Mouse (Mus musculus): ENCODE data around the gene Themis3. TPM values are rescaled to one million over a fixed set of nuclear protein-coding genes. Genes with fewer than 3 reads are reported as not detected.
"Not testable (repeated sequence)": the region's sequence is repeated elsewhere in the genome, so short reads cannot be mapped to it uniquely, and the experiment has no call there.

Themis3 gene
- polyA plus RNA-seq, 1 experiment from 2014 or later, result not detected

GRCm38 (mm10) chr17:66552690-66553089 lies 41.7 kb downstream of the Themis3 start:
- no peaks in the 10 kb centered on the region for H3K36me3 ChIP-seq (replicated peaks)
- no peak overlapping the region for H3K4me2 ChIP-seq
- H3K9ac ChIP-seq, result no peak overlapping the region
- H3K9me3 ChIP-seq (replicated peaks), result no peaks in the 10 kb centered on the region; the same call in 1 of the 2 replicates
- no peaks in the 10 kb centered on the region for H3K4me1 ChIP-seq (replicated peaks)
- H3K4me3 ChIP-seq (replicated peaks), result no peak overlapping the region
- H3K27ac ChIP-seq (replicated peaks), result no peak overlapping the region
- no peaks in the 10 kb centered on the region for H3K27me3 ChIP-seq
- ATAC-seq (ENCODE audit: insufficient read depth), result no peak
- 67% methylated on average over 4 of the region's 4 CpGs for WGBS (ENCODE audit: insufficient replicate concordance)

GRCm38 (mm10) chr17:66550486-66550885 lies 43.9 kb downstream of the Themis3 start:
- Histone ChIP-seq H3K4me1 (replicated peaks) (no peaks in the 10 kb centered on the region), H3K36me3 (replicated peaks) (no peaks in the 10 kb centered on the region), H3K9me3 (replicated peaks) (no peaks in the 10 kb centered on the region; the same call in 1 of the 2 replicates), H3K27ac (replicated peaks) (no peak overlapping the region), H3K9ac (no peak overlapping the region), H3K4me3 (replicated peaks) (no peak overlapping the region), H3K27me3 (no peaks in the 10 kb centered on the region), H3K4me2 (no peak overlapping the region)
- WGBS (ENCODE audit: insufficient replicate concordance), result 77% methylated on average over 5 of the region's 5 CpGs
- no peak for ATAC-seq (ENCODE audit: insufficient read depth)

GRCm38 (mm10) chr17:66532285-66532684 lies 62.1 kb downstream of the Themis3 start:
- ATAC-seq (ENCODE audit: insufficient read depth), result no peak
- 85% methylated on average over 1 of the region's 1 CpGs for WGBS (ENCODE audit: insufficient replicate concordance)

GRCm38 (mm10) chr17:66523396-66523795 lies 71.0 kb downstream of the Themis3 start:
- WGBS (ENCODE audit: insufficient replicate concordance), result 65% methylated on average over 5 of the region's 5 CpGs
- Histone ChIP-seq H3K4me2 (no peak overlapping the region), H3K36me3 (replicated peaks) (no peaks in the 10 kb centered on the region), H3K9ac (no peak overlapping the region), H3K27ac (replicated peaks) (no peak overlapping the region), H3K4me1 (replicated peaks) (peaks cover 12% of the 10 kb centered on the region), H3K4me3 (replicated peaks) (no peak overlapping the region), H3K9me3 (replicated peaks) (no peaks in the 10 kb centered on the region), H3K27me3 (no peaks in the 10 kb centered on the region)
- ATAC-seq (ENCODE audit: insufficient read depth), result no peak

More at GRCm38 (mm10) chr17:66532285-66532684, 62.1 kb downstream of the Themis3 start:
- Histone ChIP-seq H3K36me3 (replicated peaks) (no peaks in the 10 kb centered on the region), H3K4me2 (no peak overlapping the region), H3K4me1 (replicated peaks) (no peaks in the 10 kb centered on the region), H3K9me3 (replicated peaks) (no peaks in the 10 kb centered on the region), H3K4me3 (replicated peaks) (no peak overlapping the region), H3K27me3 (no peaks in the 10 kb centered on the region), H3K9ac (no peak overlapping the region), H3K27ac (replicated peaks) (no peak overlapping the region)

- H3K9me3 ChIP-seq (replicated peaks); ATAC-seq (ENCODE audit: insufficient read depth); H3K4me2 ChIP-seq; H3K9ac ChIP-seq; H3K27me3 ChIP-seq; H3K4me3 ChIP-seq (replicated peaks); H3K27ac ChIP-seq (replicated peaks); H3K36me3 ChIP-seq (replicated peaks): not testable (repeated sequence)
- H3K4me1 ChIP-seq (replicated peaks), result peaks cover 16% of the 10 kb centered on the region
- 79% methylated on average over 1 of the region's 1 CpGs for WGBS (ENCODE audit: insufficient replicate concordance)
Observed at GRCm38 (mm10) chr17:66522631-66523030, 71.8 kb downstream of the Themis3 start.

- H3K9me3 ChIP-seq (replicated peaks), result no peaks in the 10 kb centered on the region
- H3K36me3 ChIP-seq (replicated peaks), result no peaks in the 10 kb centered on the region
- peaks cover 28% of the 10 kb centered on the region for H3K4me1 ChIP-seq (replicated peaks)
- 9% methylated on average over 63 of the region's 71 CpGs for WGBS (ENCODE audit: insufficient replicate concordance)
- H3K27me3 ChIP-seq, result no peaks in the 10 kb centered on the region
- peak within 1 kb of the TSS; percentile 83 for H3K9ac ChIP-seq
- peak within 1 kb of the TSS; percentile 79 for H3K4me2 ChIP-seq
- peak within 1 kb of the TSS; percentile 95 for H3K4me3 ChIP-seq (replicated peaks)
- peak within 1 kb of the TSS; percentile 41; the same call in 1 of the 2 replicates for H3K27ac ChIP-seq (replicated peaks)
- ATAC-seq (ENCODE audit: insufficient read depth), result peak; percentile 91
Observed at GRCm38 (mm10) chr17:66519554-66520553, 74.6 kb downstream of the Themis3 start, which contains the start of gene Rab12. Gene Rab12, minus strand, starts transcription at chr17:66519729.

- H3K27me3 ChIP-seq, result no peaks in the 10 kb centered on the region
Observed at GRCm38 (mm10) chr17:66518877-66519553, 75.4 kb downstream of the Themis3 start.

GRCm38 (mm10) chr17:66516953-66517352 lies 77.5 kb downstream of the Themis3 start:
- H3K4me3 ChIP-seq (replicated peaks), result no peak overlapping the region
- WGBS (ENCODE audit: insufficient replicate concordance), result 70% methylated on average over 4 of the region's 4 CpGs
- H3K4me1 ChIP-seq (replicated peaks), result peaks cover 41% of the 10 kb centered on the region
- no peak overlapping the region for H3K9ac ChIP-seq
- H3K36me3 ChIP-seq (replicated peaks), result no peaks in the 10 kb centered on the region
- H3K27me3 ChIP-seq, result no peaks in the 10 kb centered on the region
- no peak for ATAC-seq (ENCODE audit: insufficient read depth)
- no peak overlapping the region for H3K4me2 ChIP-seq
- no peak overlapping the region for H3K27ac ChIP-seq (replicated peaks)
- no peaks in the 10 kb centered on the region for H3K9me3 ChIP-seq (replicated peaks)

More at GRCm38 (mm10) chr17:66518877-66519553, 75.4 kb downstream of the Themis3 start:
- no peaks in the 10 kb centered on the region for H3K36me3 ChIP-seq (replicated peaks)
- under 1% methylated on average over 57 of the region's 57 CpGs for WGBS (ENCODE audit: insufficient replicate concordance)
- no peaks in the 10 kb centered on the region for H3K9me3 ChIP-seq (replicated peaks)
- peak overlapping the region; percentile 83 for H3K9ac ChIP-seq
- peaks cover 34% of the 10 kb centered on the region for H3K4me1 ChIP-seq (replicated peaks)
- H3K4me2 ChIP-seq, result peak overlapping the region; percentile 79
- H3K27ac ChIP-seq (replicated peaks), result peak overlapping the region; percentile 41; the same call in 1 of the 2 replicates
- peak overlapping the region; percentile 95 for H3K4me3 ChIP-seq (replicated peaks)
- peak; percentile 65 for ATAC-seq (ENCODE audit: insufficient read depth)

GRCm38 (mm10) chr17:66514288-66514995 lies 80.0 kb downstream of the Themis3 start:
- H3K27me3 ChIP-seq, result no peaks in the 10 kb centered on the region
- no peaks in the 10 kb centered on the region for H3K36me3 ChIP-seq (replicated peaks)
- WGBS (ENCODE audit: insufficient replicate concordance), result 53% methylated on average over 10 of the region's 10 CpGs
- peaks cover 40% of the 10 kb centered on the region for H3K4me1 ChIP-seq (replicated peaks)
- no peak overlapping the region for H3K4me3 ChIP-seq (replicated peaks)
- H3K9ac ChIP-seq, result no peak overlapping the region
- no peak overlapping the region for H3K27ac ChIP-seq (replicated peaks)
- ATAC-seq (ENCODE audit: insufficient read depth), result no peak
- H3K9me3 ChIP-seq (replicated peaks), result no peaks in the 10 kb centered on the region
- H3K4me2 ChIP-seq, result no peak overlapping the region

- Histone ChIP-seq H3K27me3 (no peaks in the 10 kb centered on the region), H3K4me2 (peak overlapping the region; percentile 35; the same call in 1 of the 2 replicates), H3K9ac (no peak overlapping the region), H3K4me3 (replicated peaks) (0 out of 2 replicates have a peak overlapping the region, but pooled peaks have one; percentile 8), H3K9me3 (replicated peaks) (no peaks in the 10 kb centered on the region), H3K4me1 (replicated peaks) (peaks cover 27% of the 10 kb centered on the region), H3K36me3 (replicated peaks) (no peaks in the 10 kb centered on the region; the same call in 1 of the 2 replicates), H3K27ac (replicated peaks) (no peak overlapping the region)
- WGBS (ENCODE audit: insufficient replicate concordance), result 51% methylated on average over 15 of the region's 15 CpGs
- ATAC-seq (ENCODE audit: insufficient read depth), result no peak
Observed at GRCm38 (mm10) chr17:66512202-66512956, 82.0 kb downstream of the Themis3 start.
